Mouse (Mus musculus): ENCODE measurements around the gene Cenpe.

DNA sequence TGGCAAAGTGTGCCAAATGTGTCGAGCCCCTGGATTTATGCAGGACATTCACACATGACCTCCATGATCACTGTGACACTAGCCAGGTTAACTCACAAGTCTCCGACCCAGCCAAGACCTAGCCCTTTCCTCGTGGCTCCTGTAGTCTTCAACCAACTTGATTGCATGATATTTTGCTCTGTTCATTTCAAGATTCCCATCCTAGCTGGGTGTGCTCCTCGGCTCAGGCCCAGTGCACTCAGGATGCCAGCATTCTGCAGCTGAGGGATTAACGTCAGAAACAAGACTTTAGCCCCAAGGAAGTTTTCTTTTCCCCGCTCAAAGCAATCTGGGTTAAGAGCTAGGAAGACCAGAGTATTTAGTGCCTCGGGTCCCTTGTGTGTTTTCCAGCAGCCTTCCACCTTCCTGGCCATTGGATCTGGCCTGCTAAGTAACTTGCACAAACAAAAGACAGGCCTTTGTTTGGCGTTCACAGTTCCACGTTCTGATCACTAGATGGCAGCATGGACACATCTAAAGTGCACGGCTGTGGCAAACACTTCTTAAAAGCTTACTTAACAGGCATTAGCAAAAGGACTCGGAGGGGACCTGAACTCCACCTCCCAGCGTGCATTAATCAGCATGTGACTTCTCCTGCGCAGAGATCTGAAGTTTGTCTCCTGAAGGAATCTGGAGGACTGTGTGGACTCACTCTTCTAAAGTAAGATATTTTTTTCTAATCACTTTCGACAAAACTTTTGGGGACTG lies 68.5 kb downstream of the Cenpe start, which contains the start of gene Bdh2:
- TF ChIP-seq POLR2A (IDR thresholded peaks at IDR 0.05; ENCODE audit: insufficient read depth, low read depth, low read length) (no peak), CTCF (IDR thresholded peaks at IDR 0.05) (peak; percentile 93)

Data from heart, adult 2 months (tissue).